Mouse (Mus musculus): Measurements from ENCODE around the gene Acsl3. TPM values are rescaled to one million over a fixed set of nuclear protein-coding genes. Genes with fewer than 3 reads are reported as not detected.
A peak's percentile ranks its signal among the peaks of the same experiment; 100 is the strongest.

The Acsl3 gene
- polyA plus RNA-seq, 1 experiment from 2014 or later, result 92.5 TPM

DNA sequence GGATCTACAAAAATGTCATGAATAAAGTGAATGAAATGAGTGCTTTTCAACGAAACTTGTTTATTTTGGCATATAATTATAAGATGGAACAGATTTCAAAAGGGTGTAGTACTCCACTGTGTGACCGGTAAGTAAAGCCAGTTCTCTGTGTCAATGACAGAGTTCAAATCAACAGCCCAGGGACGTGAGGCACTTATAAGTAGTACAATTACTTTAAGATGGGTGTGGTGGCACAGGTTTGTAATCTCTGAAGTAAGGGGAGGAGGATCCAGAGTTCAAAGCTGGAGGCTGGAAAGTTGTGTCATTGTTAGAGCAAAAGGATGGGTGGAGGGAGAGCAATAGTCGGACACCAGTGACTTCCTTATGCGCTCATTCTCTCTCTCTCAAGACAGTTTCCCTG, 39.3 kb downstream of the Acsl3 start:
- H3K9ac ChIP-seq, result no peak overlapping the region
- no peaks in the 10 kb centered on the region for H3K4me1 ChIP-seq
- no peaks in the 10 kb centered on the region for H3K27me3 ChIP-seq
- H3K4me3 ChIP-seq (replicated peaks), result no peak overlapping the region
- no peak overlapping the region for H3K27ac ChIP-seq
- WGBS, result 88% methylated on average over 5 of the region's 5 CpGs
- no peak for ATAC-seq (ENCODE audit: low FRiP score)
- no peak overlapping the region for H3K4me2 ChIP-seq
- H3K9me3 ChIP-seq, result no peaks in the 10 kb centered on the region
- peaks cover 81% of the 10 kb centered on the region for H3K36me3 ChIP-seq (replicated peaks)

- Histone ChIP-seq H3K36me3 (replicated peaks) (peaks cover 81% of the 10 kb centered on the region), H3K27me3 (no peaks in the 10 kb centered on the region), H3K27ac (no peak overlapping the region), H3K9me3 (no peaks in the 10 kb centered on the region), H3K9ac (no peak overlapping the region), H3K4me1 (no peaks in the 10 kb centered on the region), H3K4me2 (no peak overlapping the region), H3K4me3 (replicated peaks) (no peak overlapping the region)
- ATAC-seq (ENCODE audit: low FRiP score), result no peak
- WGBS, result 89% methylated on average over 6 of the region's 6 CpGs
Measured at GRCm38 (mm10) chr1:78698138-78698537, 40.5 kb downstream of the Acsl3 start.

GRCm38 (mm10) chr1:78701740-78702139, 44.1 kb downstream of the Acsl3 start:
- no peak overlapping the region for H3K4me3 ChIP-seq (replicated peaks)
- H3K9ac ChIP-seq, result no peak overlapping the region
- ATAC-seq (ENCODE audit: low FRiP score), result no peak
- H3K36me3 ChIP-seq (replicated peaks), result peaks cover 82% of the 10 kb centered on the region
- H3K27me3 ChIP-seq, result no peaks in the 10 kb centered on the region
- WGBS, result 100% methylated on average over 3 of the region's 3 CpGs
- no peak overlapping the region for H3K27ac ChIP-seq
- H3K9me3 ChIP-seq, result no peaks in the 10 kb centered on the region
- H3K4me1 ChIP-seq, result no peaks in the 10 kb centered on the region
- no peak overlapping the region for H3K4me2 ChIP-seq

GRCm38 (mm10) chr1:78702282-78702963, 44.8 kb downstream of the Acsl3 start:
- Histone ChIP-seq H3K27ac (no peak overlapping the region), H3K4me3 (replicated peaks) (no peak overlapping the region), H3K9me3 (no peaks in the 10 kb centered on the region), H3K4me1 (no peaks in the 10 kb centered on the region), H3K4me2 (no peak overlapping the region), H3K36me3 (replicated peaks) (peaks cover 76% of the 10 kb centered on the region), H3K27me3 (no peaks in the 10 kb centered on the region), H3K9ac (no peak overlapping the region)
- 90% methylated on average over 14 of the region's 14 CpGs for WGBS
- ATAC-seq (ENCODE audit: low FRiP score), result no peak

GRCm38 (mm10) chr1:78702964-78703285, 45.3 kb downstream of the Acsl3 start:
- H3K27ac ChIP-seq, result no peak overlapping the region
- no peak overlapping the region for H3K4me3 ChIP-seq (replicated peaks)
- H3K9ac ChIP-seq, result no peak overlapping the region
- WGBS, result 94% methylated on average over 2 of the region's 2 CpGs
- H3K36me3 ChIP-seq (replicated peaks), result peaks cover 73% of the 10 kb centered on the region
- H3K4me1 ChIP-seq, result no peaks in the 10 kb centered on the region
- H3K9me3 ChIP-seq, result no peaks in the 10 kb centered on the region
- ATAC-seq (ENCODE audit: low FRiP score), result no peak
- H3K4me2 ChIP-seq, result no peak overlapping the region
- no peaks in the 10 kb centered on the region for H3K27me3 ChIP-seq

DNA sequence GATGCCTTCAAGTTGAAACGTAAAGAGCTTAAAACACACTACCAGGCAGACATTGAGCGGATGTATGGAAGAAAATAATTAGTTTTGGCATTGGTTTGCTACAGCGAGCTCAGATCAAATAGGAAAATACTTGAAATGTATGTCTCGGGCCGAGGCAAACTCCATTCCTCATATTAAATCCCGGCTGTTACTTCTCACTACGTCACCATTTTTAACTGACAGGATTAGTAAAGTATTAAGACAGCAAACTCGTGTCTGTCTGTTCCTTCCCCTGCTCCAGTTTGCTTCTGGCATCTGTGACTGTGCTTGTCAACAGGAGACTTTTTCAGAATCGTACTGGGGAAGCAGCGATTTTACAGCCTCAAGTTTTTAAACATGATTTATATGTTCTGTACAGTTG, 48.7 kb downstream of the Acsl3 start:
- Histone ChIP-seq H3K27ac (no peak overlapping the region), H3K4me3 (replicated peaks) (no peak overlapping the region), H3K4me2 (no peak overlapping the region), H3K9ac (no peak overlapping the region), H3K27me3 (no peaks in the 10 kb centered on the region), H3K9me3 (no peaks in the 10 kb centered on the region), H3K4me1 (no peaks in the 10 kb centered on the region), H3K36me3 (replicated peaks) (peaks cover 47% of the 10 kb centered on the region)
- ATAC-seq (ENCODE audit: low FRiP score), result no peak
- WGBS, result 91% methylated on average over 10 of the region's 10 CpGs

DNA sequence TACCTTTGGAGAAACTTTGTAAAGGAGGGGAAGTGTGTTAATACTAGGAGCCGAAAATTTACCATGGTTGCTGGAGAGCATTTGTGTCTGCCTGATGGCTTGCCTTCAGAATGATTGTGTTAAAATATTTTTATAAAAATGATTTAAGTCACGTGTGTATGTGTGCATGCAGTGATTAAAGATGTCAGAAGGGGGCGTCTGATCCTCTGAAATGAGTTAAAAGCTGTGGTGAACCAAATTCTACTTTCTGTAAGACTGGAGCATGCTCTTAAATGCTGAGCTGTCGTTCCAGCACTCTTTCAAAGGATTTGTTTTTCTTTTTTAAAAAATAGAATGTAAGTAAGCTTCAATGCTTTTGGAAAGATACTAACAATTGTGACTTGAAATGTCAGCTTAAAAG, 49.7 kb downstream of the Acsl3 start:
- Histone ChIP-seq H3K4me3 (replicated peaks) (no peak overlapping the region), H3K9ac (no peak overlapping the region), H3K36me3 (replicated peaks) (peaks cover 38% of the 10 kb centered on the region), H3K27ac (no peak overlapping the region), H3K4me2 (no peak overlapping the region), H3K4me1 (no peaks in the 10 kb centered on the region), H3K9me3 (no peaks in the 10 kb centered on the region), H3K27me3 (no peaks in the 10 kb centered on the region)
- WGBS, result 57% methylated on average over 4 of the region's 4 CpGs
- no peak for ATAC-seq (ENCODE audit: low FRiP score)

DNA sequence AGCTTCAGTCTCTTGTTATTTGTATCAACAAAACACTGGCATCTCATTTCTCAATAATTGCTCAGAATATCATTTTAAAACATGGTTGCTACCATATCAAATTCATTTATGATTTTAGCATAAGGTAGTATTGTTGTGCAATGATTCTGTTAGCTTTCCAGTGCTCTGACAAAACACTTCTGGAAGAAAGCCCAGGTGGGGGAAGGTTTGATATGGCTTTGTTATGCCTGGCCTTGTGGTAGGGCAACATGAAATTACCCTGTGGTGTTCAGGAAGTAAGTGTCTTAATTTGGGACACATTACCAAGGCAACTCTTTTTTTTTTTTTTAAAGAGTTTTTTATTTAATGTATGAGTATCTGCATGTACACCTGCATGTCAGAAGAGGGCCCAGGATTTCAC, 52.4 kb downstream of the Acsl3 start:
- Histone ChIP-seq H3K36me3 (replicated peaks) (peaks cover 13% of the 10 kb centered on the region), H3K4me1 (no peaks in the 10 kb centered on the region), H3K27me3 (no peaks in the 10 kb centered on the region), H3K27ac (no peak overlapping the region), H3K4me2 (no peak overlapping the region), H3K9me3 (no peaks in the 10 kb centered on the region), H3K9ac (no peak overlapping the region), H3K4me3 (replicated peaks) (no peak overlapping the region)
- no peak for ATAC-seq (ENCODE audit: low FRiP score)

- Histone ChIP-seq H3K36me3 (replicated peaks) (peaks cover 7% of the 10 kb centered on the region), H3K27ac (no peak overlapping the region), H3K9ac (no peak overlapping the region), H3K9me3 (no peaks in the 10 kb centered on the region), H3K4me3 (replicated peaks) (no peak overlapping the region), H3K4me1 (no peaks in the 10 kb centered on the region), H3K4me2 (no peak overlapping the region), H3K27me3 (no peaks in the 10 kb centered on the region)
- WGBS, result 93% methylated on average over 5 of the region's 5 CpGs
- ATAC-seq (ENCODE audit: low FRiP score), result no peak
Measured at GRCm38 (mm10) chr1:78710613-78711329, 53.1 kb downstream of the Acsl3 start.

DNA sequence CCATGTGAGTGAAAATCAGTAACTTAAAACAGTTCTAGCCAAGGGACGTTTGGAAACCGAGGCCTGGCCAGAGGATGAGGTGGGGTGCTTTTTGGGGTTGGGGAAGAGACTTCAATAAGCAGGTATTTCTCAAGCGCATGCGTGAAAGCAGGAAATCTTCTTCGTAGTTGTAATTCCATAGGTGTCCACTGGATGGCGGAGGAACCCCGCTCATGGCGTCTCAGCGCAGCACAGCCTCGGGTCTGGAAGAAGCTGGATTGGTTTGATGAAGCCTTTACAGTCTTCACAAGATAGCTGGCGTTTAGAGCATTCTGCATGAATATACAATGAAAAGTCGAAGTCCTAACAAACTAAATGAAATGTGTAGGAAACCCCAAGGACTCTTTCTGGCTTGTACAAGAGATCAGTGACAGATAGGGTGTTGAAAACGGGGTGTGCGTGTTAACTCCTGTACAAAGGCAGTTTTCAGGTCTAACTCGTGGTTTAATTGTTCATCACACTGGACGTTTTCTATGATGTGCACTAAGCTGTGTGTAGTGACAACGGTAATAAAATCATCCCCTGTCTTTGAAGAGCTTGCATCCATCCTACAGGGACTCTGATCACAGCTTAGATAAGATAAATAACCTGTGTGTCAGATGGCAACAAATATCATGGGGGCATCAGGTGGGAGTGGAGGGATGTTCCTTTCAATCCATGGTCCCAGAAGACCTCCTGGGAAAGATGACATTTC, 67.0 kb downstream of the Acsl3 start:
- 20% methylated on average over 17 of the region's 17 CpGs for WGBS
- H3K4me1 ChIP-seq, result 0 out of 2 replicates have a peak, but pooled peaks cover 3% of the 10 kb centered on the region
- no peaks in the 10 kb centered on the region for H3K27me3 ChIP-seq
- H3K27ac ChIP-seq, result no peak overlapping the region
- no peak overlapping the region; the same call in 1 of the 2 replicates for H3K4me2 ChIP-seq
- H3K9me3 ChIP-seq, result no peaks in the 10 kb centered on the region
- no peak overlapping the region for H3K4me3 ChIP-seq (replicated peaks)
- ATAC-seq (ENCODE audit: low FRiP score), result peak; percentile 80
- H3K36me3 ChIP-seq (replicated peaks), result no peaks in the 10 kb centered on the region
- no peak overlapping the region for H3K9ac ChIP-seq

- no peak overlapping the region for H3K4me2 ChIP-seq
- no peaks in the 10 kb centered on the region for H3K36me3 ChIP-seq (replicated peaks)
- H3K4me3 ChIP-seq (replicated peaks), result no peak overlapping the region
- no peak overlapping the region for H3K9ac ChIP-seq
- H3K9me3 ChIP-seq, result no peaks in the 10 kb centered on the region
- 0 out of 2 replicates have a peak, but pooled peaks cover 3% of the 10 kb centered on the region for H3K4me1 ChIP-seq
- no peak overlapping the region for H3K27ac ChIP-seq
- no peaks in the 10 kb centered on the region for H3K27me3 ChIP-seq
- WGBS, result 75% methylated on average over 3 of the region's 3 CpGs
- peak; percentile 52 for ATAC-seq (ENCODE audit: low FRiP score)
Measured at GRCm38 (mm10) chr1:78725191-78725490, 67.5 kb downstream of the Acsl3 start.

- Histone ChIP-seq H3K27me3 (no peaks in the 10 kb centered on the region), H3K27ac (no peak overlapping the region), H3K4me2 (no peak overlapping the region), H3K4me1 (0 out of 2 replicates have a peak, but pooled peaks cover 3% of the 10 kb centered on the region), H3K9ac (no peak overlapping the region), H3K36me3 (replicated peaks) (no peaks in the 10 kb centered on the region), H3K9me3 (no peaks in the 10 kb centered on the region), H3K4me3 (replicated peaks) (no peak overlapping the region)
- ATAC-seq (ENCODE audit: low FRiP score), result peak; percentile 48
- WGBS, result 69% methylated on average over 6 of the region's 6 CpGs
Measured at GRCm38 (mm10) chr1:78725617-78726223, 68.1 kb downstream of the Acsl3 start.

All from forebrain, embryonic 12.5 days (tissue).